Mouse (Mus musculus) CH12.LX (cell line): Measurements from ENCODE around the gene Trmo.

Experiments used
- CHD1 ChIP-seq: IDR thresholded peaks from 2 replicates; pipeline ENCODE4 v1.6.1; 2012; ENCODE audit warnings: low read depth, low read length, improper control_type of control experiment, inconsistent platforms
- CHD2 ChIP-seq: IDR thresholded peaks from 2 replicates; pipeline ENCODE4 v1.6.1; 2011; ENCODE audit warnings: low read length, improper control_type of control experiment
- CTCF ChIP-seq, 2 experiments: IDR thresholded peaks in 1 of 2; conservative IDR thresholded peaks in 1 of 2; 2 replicates each; pipeline ENCODE4 v1.5.1; 2011 to 2012; ENCODE audit warnings: low read depth in 2 of 2, low read length in 2 of 2, improper control_type of control experiment in 1 of 2, inconsistent platforms in 1 of 2, mild to moderate bottlenecking in 1 of 2, moderate library complexity in 1 of 2
- E2F4 ChIP-seq: IDR thresholded peaks from 2 replicates; pipeline ENCODE4 v1.6.1; 2011; ENCODE audit warnings: low read depth, low read length, improper control_type of control experiment; ENCODE audit not compliant: insufficient replicate concordance
- EP300 ChIP-seq: IDR thresholded peaks from 2 replicates; pipeline ENCODE4 v1.6.1; 2011; ENCODE audit warnings: low read length, improper control_type of control experiment
- TCF12 ChIP-seq: IDR thresholded peaks from 2 replicates; pipeline ENCODE4 v1.6.1; 2014; ENCODE audit warnings: low read depth, mild to moderate bottlenecking, inconsistent platforms, low read length, improper control_type of control experiment
- USF2 ChIP-seq: conservative IDR thresholded peaks from 2 replicates; pipeline ENCODE4 v1.6.1; 2011; ENCODE audit warnings: low read depth, low read length, improper control_type of control experiment
- ZC3H11A ChIP-seq: IDR thresholded peaks from 2 replicates; pipeline ENCODE4 v1.6.1; 2012; ENCODE audit warnings: low read depth, mild to moderate bottlenecking, inconsistent platforms, low read length, improper control_type of control experiment

DNA sequence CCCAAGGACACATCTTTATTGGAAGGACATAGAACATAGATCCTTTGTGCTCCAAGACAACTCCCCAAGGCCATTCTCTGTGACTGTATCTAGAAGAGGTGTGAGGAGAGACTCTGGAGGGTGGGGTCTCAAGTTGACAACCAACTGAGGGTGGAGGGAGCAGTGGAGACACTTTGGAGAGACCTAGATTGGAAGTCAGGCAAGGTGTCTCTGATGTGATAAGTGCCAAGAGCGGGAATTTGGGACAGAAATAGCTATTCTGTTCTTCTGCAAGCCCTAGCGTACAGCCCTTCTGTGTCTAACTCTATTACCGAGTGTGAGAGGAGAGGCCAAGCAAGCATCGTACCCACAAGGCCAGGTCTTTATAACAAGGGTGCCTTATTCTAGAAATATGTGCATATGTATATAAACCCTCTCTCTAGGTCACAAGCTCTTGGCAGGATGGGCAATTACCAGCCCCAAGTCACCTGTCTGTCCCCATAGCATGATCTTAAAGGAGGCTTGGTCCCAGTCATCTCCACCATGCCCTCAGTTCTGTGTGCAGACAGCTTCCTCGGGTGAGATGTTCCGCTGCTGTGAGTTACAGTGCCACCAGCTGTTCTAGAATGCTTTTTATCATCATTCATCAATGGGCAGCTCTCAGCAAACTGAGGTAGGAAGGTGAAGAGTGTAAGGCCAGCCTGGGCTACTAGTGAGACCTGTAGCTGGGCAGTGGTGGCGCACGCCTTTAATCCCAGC lies 17.9 kb upstream of the Trmo start:
- TF ChIP-seq CHD1 (no peak), CTCF (conservative IDR thresholded peaks at IDR 0.05 in 1 of 2, IDR thresholded peaks at IDR 0.05 in 1 of 2; ENCODE audit: low read depth in 2 of 2, low read length in 2 of 2) (no peak), ZC3H11A (no peak), EP300 (no peak), E2F4 (no peak), TCF12 (no peak), CHD2 (no peak), USF2 (no peak)
